8 mouse cellular contexts compared by ENCODE assay signal in genomic region chr16:85172571-85173372, GRCm38 (mm10). TPM values are rescaled to one million over a fixed set of nuclear protein-coding genes. Genes with fewer than 3 reads are reported as not detected.
DNase-seq lines count a peak whose midpoint lies in the region; ATAC-seq and TF ChIP-seq lines count a peak whose summit lies in the region.

No protein-coding gene starts in this region.

- peak overlapping the region; percentile 95 for H3K27ac ChIP-seq in embryonic facial prominence, embryonic 10.5 days (replicated peaks)
- peak overlapping the region; percentile 78 for H3K27ac ChIP-seq in kidney, adult 2 months (ENCODE audit: insufficient read depth, low read depth, low read length)
- H3K27ac ChIP-seq in midbrain, embryonic 15.5 days: peak overlapping the region; percentile 95
- H3K27ac ChIP-seq in stomach, embryonic 14.5 days (ENCODE audit: low read length): peak overlapping the region; percentile 69

- peaks cover 17% of the 10 kb centered on the region for H3K36me3 ChIP-seq in embryonic facial prominence, embryonic 10.5 days (replicated peaks)
- no peaks in the 10 kb centered on the region for H3K36me3 ChIP-seq in kidney, adult 2 months (ENCODE audit: control insufficient read depth, insufficient read depth, low read length)
- H3K36me3 ChIP-seq in midbrain, embryonic 15.5 days (replicated peaks): 0 out of 2 replicates have a peak, but pooled peaks cover 4% of the 10 kb centered on the region
- no peaks in the 10 kb centered on the region for H3K36me3 ChIP-seq in stomach, embryonic 14.5 days (ENCODE audit: control insufficient read depth, insufficient read depth, low read length)

- TF ChIP-seq POLR2A in kidney, adult 2 months (IDR thresholded peaks at IDR 0.05; ENCODE audit: low read depth, low read length): peak; percentile 15

- no peak for TF ChIP-seq CTCF in kidney, adult 2 months (conservative IDR thresholded peaks at IDR 0.05; ENCODE audit: insufficient read depth, insufficient read length, low read depth, low read length)

- peak overlapping the region; percentile 94 for H3K4me3 ChIP-seq in embryonic facial prominence, embryonic 10.5 days
- H3K4me3 ChIP-seq in kidney, adult 2 months (ENCODE audit: insufficient read depth, low read depth, low read length): peak overlapping the region; percentile 79
- peak overlapping the region; percentile 82 for H3K4me3 ChIP-seq in midbrain, embryonic 15.5 days
- peak overlapping the region; percentile 64 for H3K4me3 ChIP-seq in stomach, embryonic 14.5 days (ENCODE audit: low read depth, low read length)

- WGBS in embryonic facial prominence, embryonic 10.5 days: under 1% methylated on average over 68 of the region's 68 CpGs
- 1% methylated on average over 68 of the region's 68 CpGs for WGBS in kidney, adult 2 months
- whole genome bisulfite sequencing in midbrain, embryonic 15.5 days: under 1% methylated on average over 68 of the region's 68 CpGs
- WGBS in stomach, embryonic 14.5 days: under 1% methylated on average over 67 of the region's 68 CpGs

- H3K4me2 ChIP-seq in midbrain, embryonic 15.5 days: peak overlapping the region; percentile 72
- H3K4me2 ChIP-seq in stomach, embryonic 14.5 days (replicated peaks; ENCODE audit: low read depth, low read length): peak overlapping the region; percentile 63

- peak; percentile 59 to 71 for DNase-seq in urinary bladder, adult 18-20 months (ENCODE audit: low spot score in 2 of 2)
- no peak for DNase-seq in urinary bladder, postnatal 10 days (ENCODE audit: low spot score)
- DNase-seq in embryonic facial prominence, embryonic 10.5 days (ENCODE audit: low spot score): peak; percentile 76
- peak; percentile 57 for DNase-seq in heart, adult 8-10 months (ENCODE audit: low spot score)
- DNase-seq in kidney, adult 2 months: peak; percentile 74
- peak; percentile 42 for DNase-seq in liver

- H3K27me3 ChIP-seq in embryonic facial prominence, embryonic 10.5 days (replicated peaks; ENCODE audit: low read depth, poor library complexity, severe bottlenecking): peaks cover 13% of the 10 kb centered on the region
- H3K27me3 ChIP-seq in kidney, adult 2 months (replicated peaks; ENCODE audit: control insufficient read depth, insufficient read depth, low read length): no peaks in the 10 kb centered on the region
- no peaks in the 10 kb centered on the region for H3K27me3 ChIP-seq in midbrain, embryonic 15.5 days (replicated peaks)
- H3K27me3 ChIP-seq in stomach, embryonic 14.5 days (ENCODE audit: control insufficient read depth, insufficient read depth, low read length): no peaks in the 10 kb centered on the region

- H3K9me3 ChIP-seq in embryonic facial prominence, embryonic 10.5 days: no peaks in the 10 kb centered on the region
- no peaks in the 10 kb centered on the region for H3K9me3 ChIP-seq in midbrain, embryonic 15.5 days
- no peaks in the 10 kb centered on the region for H3K9me3 ChIP-seq in stomach, embryonic 14.5 days (ENCODE audit: control insufficient read depth, low read depth, low read length)

- H3K4me1 ChIP-seq in embryonic facial prominence, embryonic 10.5 days: peaks cover 40% of the 10 kb centered on the region
- peaks cover 20% of the 10 kb centered on the region for H3K4me1 ChIP-seq in kidney, adult 2 months (ENCODE audit: control insufficient read depth, insufficient read depth, low read length)
- peaks cover 31% of the 10 kb centered on the region for H3K4me1 ChIP-seq in midbrain, embryonic 15.5 days
- H3K4me1 ChIP-seq in stomach, embryonic 14.5 days (ENCODE audit: control insufficient read depth, insufficient read depth, low read length): peaks cover 11% of the 10 kb centered on the region

- H3K9ac ChIP-seq in midbrain, embryonic 15.5 days: peak overlapping the region; percentile 95
- peak overlapping the region; percentile 89 for H3K9ac ChIP-seq in stomach, embryonic 14.5 days (replicated peaks; ENCODE audit: low read depth, low read length)

- peak; percentile 82 for ATAC-seq in midbrain, embryonic 15.5 days (replicated peaks)
- ATAC-seq in stomach, embryonic 14.5 days (ENCODE audit: insufficient number of reproducible peaks, insufficient read depth, low FRiP score, low read depth): peak; percentile 54

RNA-seq across cellular contexts. Expression of gene App, which starts 0.8 kb away (rescaled TPM):
- 116 TPM in 2 replicates for polyA plus RNA-seq in embryonic facial prominence, embryonic 10.5 days (2016; fragmentation: Nextera tagmentation; extraction: Ambion mirVana)
- total RNA-seq in heart, adult 8-10 months (2022): 100 to 1,000 TPM; 121 to 133 (median 126) TPM
- 587 and 592 TPM in 2 replicates for polyA plus RNA-seq in kidney, adult 2 months (2012; rRNA removed)
- polyA plus RNA-seq in midbrain, embryonic 15.5 days (2015; fragmentation: Nextera tagmentation; extraction: Ambion mirVana): 413 and 416 TPM in 2 replicates
- 160 and 171 TPM in 2 replicates for polyA plus RNA-seq in stomach, embryonic 14.5 days (2014; fragmentation: Nextera tagmentation; extraction: Ambion mirVana)
